Mouse (Mus musculus) heart, embryonic 11.5 days (tissue): ENCODE data around the gene Phospho1. TPM values are rescaled to one million over a fixed set of nuclear protein-coding genes. Genes with fewer than 3 reads are reported as not detected.

Experiments
- ATAC-seq: fragments of 200-750 bp; cut with Nextera tagmentation; replicated peaks from 2 replicates; pipeline ENCODE4 v1.8.0; 2017; ENCODE audit warnings: moderate library complexity; ENCODE audit not compliant: insufficient number of reproducible peaks, low FRiP score, low TSS enrichment
- H3K27ac ChIP-seq: fragments of 300-500 bp; sonication (generic); 2 replicates; pipeline ENCODE4 v1.5.1; 2014; ENCODE audit warnings: mild to moderate bottlenecking, low read depth, low read length
- H3K27me3 ChIP-seq: fragments of 300-500 bp; sonication (generic); 2 replicates; pipeline ENCODE4 v1.6.1; 2014; ENCODE audit warnings: mild to moderate bottlenecking, low read length, mixed read lengths; ENCODE audit not compliant: control insufficient read depth, insufficient read depth
- H3K36me3 ChIP-seq: fragments of 300-500 bp; sonication (generic); 2 replicates; pipeline ENCODE4 v1.6.1; 2014; ENCODE audit warnings: mild to moderate bottlenecking, low read length, moderate library complexity, mixed read lengths; ENCODE audit not compliant: control insufficient read depth, insufficient read depth
- H3K4me1 ChIP-seq: fragments of 300-500 bp; sonication (generic); 2 replicates; pipeline ENCODE4 v1.6.1; 2014; ENCODE audit warnings: low read length; ENCODE audit not compliant: control insufficient read depth, insufficient read depth
- H3K4me2 ChIP-seq: fragments of 300-500 bp; sonication (generic); 2 replicates; pipeline ENCODE4 v1.6.1; 2014; ENCODE audit warnings: mild to moderate bottlenecking, moderate library complexity
- H3K4me3 ChIP-seq: fragments of 300-500 bp; sonication (generic); 2 replicates; pipeline ENCODE4 v1.5.1; 2014; ENCODE audit warnings: low read depth, low read length
- H3K9ac ChIP-seq: fragments of 300-500 bp; sonication (generic); 2 replicates; pipeline ENCODE4 v1.6.1; 2014; ENCODE audit warnings: mild to moderate bottlenecking, low read depth, low read length, moderate library complexity
- H3K9me3 ChIP-seq: fragments of 300-500 bp; sonication (generic); replicated peaks from 2 replicates; pipeline ENCODE4 v1.6.1; 2016; ENCODE audit warnings: low read length; ENCODE audit not compliant: control insufficient read depth
- WGBS: fragments of 180-500 bp; shearing (Covaris S2); extraction: QIAGEN DNeasy Blood & Tissue Kit; methylation state at CpG from one replicate; pipeline ENCODE4 v1.1.7; 2014; ENCODE audit not compliant: insufficient replicate concordance; 5-methylcytosine and 5-hydroxymethylcytosine counted together
- polyA plus RNA-seq: library from polyadenylated mRNA; unstranded; fragments of >200 nt; fragmentation: Nextera tagmentation; extraction: Ambion mirVana; gene quantifications from 2 replicates; pipeline ENCODE4 v1.2.1, GENCODE M21; 2014

Phospho1 gene
- polyA plus RNA-seq, 1 experiment from 2014 or later, result 1.1 TPM

DNA sequence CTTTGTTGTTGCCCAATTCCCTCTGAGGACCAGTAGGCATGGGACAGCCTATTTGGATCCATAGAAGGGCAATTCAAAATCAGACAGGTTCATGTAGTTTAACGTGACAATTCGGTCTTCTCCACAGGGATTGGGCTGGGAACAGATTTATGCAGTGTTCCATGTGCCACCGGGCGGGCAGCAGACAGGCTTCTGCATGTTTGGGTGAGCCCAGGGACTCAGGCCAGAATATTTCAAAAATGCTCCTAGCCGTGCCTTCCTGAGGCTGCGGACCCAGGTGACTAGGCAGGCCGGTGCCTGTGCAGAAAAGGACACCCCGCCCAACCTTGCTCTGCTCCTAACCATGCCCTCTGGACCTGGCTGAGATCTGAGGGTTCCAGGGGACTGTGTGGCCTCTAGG, 5.2 kb upstream of the Phospho1 start:
- H3K9me3 ChIP-seq, result no peaks in the 10 kb centered on the region
- 0 out of 2 replicates have a peak, but pooled peaks cover 4% of the 10 kb centered on the region for H3K27me3 ChIP-seq
- WGBS, result 75% methylated on average over 8 of the region's 8 CpGs
- no peak overlapping the region for H3K4me3 ChIP-seq
- ATAC-seq, result no peak
- H3K9ac ChIP-seq, result no peak overlapping the region
- H3K4me2 ChIP-seq, result no peak overlapping the region
- H3K4me1 ChIP-seq, result 0 out of 2 replicates have a peak, but pooled peaks cover 3% of the 10 kb centered on the region
- no peaks in the 10 kb centered on the region for H3K36me3 ChIP-seq
- H3K27ac ChIP-seq, result no peak overlapping the region

GRCm38 (mm10) chr11:95821511-95821910, 2.8 kb upstream of the Phospho1 start:
- WGBS, result 82% methylated on average over 3 of the region's 3 CpGs
- Histone ChIP-seq H3K4me1 (peaks cover 11% of the 10 kb centered on the region), H3K9me3 (no peaks in the 10 kb centered on the region), H3K4me2 (no peak overlapping the region), H3K27me3 (peaks cover 7% of the 10 kb centered on the region; the same call in 1 of the 2 replicates), H3K4me3 (no peak overlapping the region), H3K27ac (no peak overlapping the region), H3K36me3 (no peaks in the 10 kb centered on the region), H3K9ac (no peak overlapping the region)
- ATAC-seq, result no peak

DNA sequence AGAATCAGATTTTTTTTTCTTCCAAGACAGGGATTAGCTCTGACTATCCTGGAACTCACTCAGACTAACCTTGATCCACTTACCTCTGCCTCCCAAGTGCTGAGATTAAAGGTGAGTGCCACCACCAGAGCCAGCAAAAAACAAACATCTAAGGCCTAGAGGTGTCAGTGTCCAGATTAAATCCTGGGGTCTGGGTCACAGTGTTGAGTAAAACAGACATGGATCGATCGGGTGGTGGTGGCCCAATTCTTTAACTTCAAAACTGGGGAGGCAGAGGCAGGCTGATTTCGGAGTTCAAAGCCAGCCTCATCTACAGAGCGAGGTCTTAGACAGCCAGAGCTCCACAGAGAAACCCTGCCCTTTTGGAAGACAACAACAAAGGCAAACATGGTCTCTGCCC, 1.9 kb upstream of the Phospho1 start:
- ATAC-seq, result no peak
- no peaks in the 10 kb centered on the region for H3K9me3 ChIP-seq
- H3K36me3 ChIP-seq, result no peaks in the 10 kb centered on the region
- H3K4me1 ChIP-seq, result peaks cover 11% of the 10 kb centered on the region
- H3K9ac ChIP-seq, result no peak overlapping the region
- no peak overlapping the region for H3K4me2 ChIP-seq
- peaks cover 7% of the 10 kb centered on the region; the same call in 1 of the 2 replicates for H3K27me3 ChIP-seq
- H3K27ac ChIP-seq, result no peak overlapping the region
- H3K4me3 ChIP-seq, result no peak overlapping the region
- 91% methylated on average over 4 of the region's 4 CpGs for WGBS

GRCm38 (mm10) chr11:95824877-95825243, 561 bp downstream of the Phospho1 start:
- 1% methylated on average over 11 of the region's 11 CpGs for WGBS
- ATAC-seq, result peak; percentile 5; the same call in 1 of the 2 replicates
- H3K27me3 ChIP-seq, result peaks cover 28% of the 10 kb centered on the region

GRCm38 (mm10) chr11:95825625-95826024, 1.3 kb downstream of the Phospho1 start:
- no peaks in the 10 kb centered on the region for H3K36me3 ChIP-seq
- H3K4me3 ChIP-seq, result peak overlapping the region; percentile 58; the same call in 1 of the 2 replicates
- no peak for ATAC-seq
- no peak overlapping the region for H3K9ac ChIP-seq
- H3K27me3 ChIP-seq, result peaks cover 36% of the 10 kb centered on the region
- no peaks in the 10 kb centered on the region for H3K9me3 ChIP-seq
- H3K4me1 ChIP-seq, result peaks cover 16% of the 10 kb centered on the region
- H3K4me2 ChIP-seq, result peak overlapping the region; percentile 100
- WGBS, result 55% methylated on average over 3 of the region's 3 CpGs
- no peak overlapping the region for H3K27ac ChIP-seq

More at GRCm38 (mm10) chr11:95824877-95825243, 561 bp downstream of the Phospho1 start:
- Histone ChIP-seq H3K36me3 (no peaks in the 10 kb centered on the region), H3K27ac (no peak overlapping the region), H3K4me3 (peak overlapping the region; percentile 58), H3K9me3 (no peaks in the 10 kb centered on the region), H3K4me1 (peaks cover 14% of the 10 kb centered on the region), H3K9ac (peak overlapping the region; percentile 78), H3K4me2 (peak overlapping the region; percentile 100)

DNA sequence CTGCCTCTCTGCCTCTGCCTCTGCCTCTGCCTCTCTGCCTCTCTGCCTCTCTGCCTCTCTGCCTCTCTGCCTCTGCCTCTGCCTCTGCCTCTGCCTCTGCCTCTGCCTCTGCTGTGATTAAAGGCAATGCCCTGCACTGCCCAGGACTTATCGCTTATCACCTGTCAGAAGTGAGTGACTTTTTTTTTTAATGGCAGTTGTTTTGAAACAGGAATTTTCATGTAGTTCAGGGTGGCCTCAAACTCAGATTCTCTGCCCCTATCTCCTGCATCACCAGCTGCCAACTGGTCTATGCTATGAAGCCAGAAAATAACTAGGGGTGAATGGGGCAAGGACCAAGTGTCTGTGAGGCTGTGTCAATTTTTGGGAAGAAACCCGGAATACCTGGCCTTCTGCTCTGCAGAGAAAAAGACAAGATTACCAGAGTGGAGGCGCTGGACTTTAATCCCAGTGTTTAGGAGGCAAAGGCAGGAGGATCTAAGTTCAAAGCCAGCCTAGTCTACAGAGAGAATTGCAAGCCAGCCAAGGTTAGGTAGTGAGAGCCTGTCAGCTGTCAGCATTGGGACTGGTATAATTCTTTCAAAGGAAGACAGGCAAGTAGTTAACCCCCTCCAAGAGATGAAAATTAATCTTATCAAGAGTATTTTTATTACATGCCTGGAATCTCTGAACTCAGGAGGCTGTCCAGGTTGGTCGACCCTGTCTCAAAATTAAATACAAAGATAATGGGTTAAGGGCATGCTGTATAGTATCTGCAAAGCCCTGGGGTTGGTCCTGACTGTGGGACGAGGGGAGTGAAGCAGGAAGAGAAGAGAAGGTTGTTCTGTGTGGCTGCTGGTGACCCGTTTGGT, 2.2 kb downstream of the Phospho1 start:
- 56% methylated on average over 6 of the region's 6 CpGs for WGBS
- Histone ChIP-seq H3K36me3 (no peaks in the 10 kb centered on the region; the same call in 1 of the 2 replicates), H3K4me2 (no peak overlapping the region), H3K9ac (no peak overlapping the region), H3K9me3 (no peaks in the 10 kb centered on the region), H3K4me1 (peaks cover 25% of the 10 kb centered on the region), H3K27ac (no peak overlapping the region), H3K27me3 (peaks cover 45% of the 10 kb centered on the region), H3K4me3 (no peak overlapping the region)
- ATAC-seq, result no peak

DNA sequence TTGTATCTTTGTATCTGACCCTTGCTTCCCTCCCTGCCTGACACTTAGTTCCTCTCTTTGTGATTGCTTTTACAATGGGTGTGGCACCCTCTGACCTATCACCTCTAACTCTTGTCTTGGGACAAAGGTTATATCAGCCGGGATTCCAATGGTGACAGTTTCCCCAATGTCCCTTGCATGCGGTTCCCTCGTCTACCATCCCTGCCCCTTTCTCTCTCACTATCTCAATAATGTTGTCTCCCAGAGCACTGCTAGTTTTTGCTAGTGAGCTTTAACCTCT, 2.8 kb downstream of the Phospho1 start:
- no peak overlapping the region for H3K9ac ChIP-seq
- no peak overlapping the region for H3K4me3 ChIP-seq
- no peaks in the 10 kb centered on the region; the same call in 1 of the 2 replicates for H3K36me3 ChIP-seq
- H3K4me1 ChIP-seq, result peaks cover 28% of the 10 kb centered on the region
- H3K27me3 ChIP-seq, result peaks cover 49% of the 10 kb centered on the region
- H3K27ac ChIP-seq, result no peak overlapping the region
- no peaks in the 10 kb centered on the region for H3K9me3 ChIP-seq
- ATAC-seq, result no peak
- WGBS, result 13% methylated on average over 3 of the region's 3 CpGs
- H3K4me2 ChIP-seq, result no peak overlapping the region

DNA sequence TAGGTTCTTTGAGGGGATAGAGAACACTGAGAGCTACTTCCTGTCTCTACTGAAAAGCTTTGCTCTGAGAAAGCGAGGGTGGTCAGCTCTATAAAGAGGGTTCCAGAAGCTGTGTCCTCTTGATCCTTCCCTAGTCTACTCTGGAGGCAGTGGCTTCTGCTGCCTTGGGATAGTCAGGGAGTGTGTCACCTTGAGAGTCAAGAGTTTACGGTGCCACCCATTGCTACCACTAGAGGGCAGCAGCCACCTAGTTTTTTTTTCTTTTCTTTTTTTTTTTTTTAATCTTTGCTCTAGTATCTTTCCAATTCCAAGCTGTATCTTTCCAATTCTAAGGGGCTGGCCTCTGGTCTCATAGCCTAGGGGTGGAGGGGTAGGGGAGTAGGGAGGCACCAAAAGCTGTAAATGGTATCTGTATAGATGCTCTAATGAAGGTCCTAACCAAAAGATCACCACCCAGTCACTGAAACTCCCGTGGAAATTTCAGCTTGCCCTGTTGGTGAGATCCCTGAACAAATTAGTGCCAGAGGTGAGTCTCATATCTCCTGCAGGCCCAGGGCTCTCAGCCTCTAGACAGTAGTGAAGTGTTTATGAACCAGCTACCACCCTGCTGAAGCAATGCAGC, 3.3 kb downstream of the Phospho1 start:
- 17% methylated on average over 3 of the region's 3 CpGs for WGBS
- H3K4me3 ChIP-seq, result no peak overlapping the region
- H3K4me1 ChIP-seq, result peaks cover 32% of the 10 kb centered on the region
- H3K9me3 ChIP-seq, result no peaks in the 10 kb centered on the region
- H3K4me2 ChIP-seq, result no peak overlapping the region
- no peak overlapping the region for H3K27ac ChIP-seq
- H3K36me3 ChIP-seq, result no peaks in the 10 kb centered on the region; the same call in 1 of the 2 replicates
- H3K9ac ChIP-seq, result no peak overlapping the region
- no peak for ATAC-seq
- peaks cover 54% of the 10 kb centered on the region for H3K27me3 ChIP-seq
